Mouse (Mus musculus) neutrophil, adult 59 days (primary cell): Measurements from ENCODE around the gene Ccdc130. TPM values are rescaled to one million over a fixed set of nuclear protein-coding genes. Genes with fewer than 3 reads are reported as not detected.

ENCODE experiments used
- total RNA-seq, 2 experiments: library from RNA; stranded (reverse); gene quantifications; 1 replicate in 1 of 2; 2 replicates in 1 of 2; pipeline ENCODE4 v1.2.4; 2023

Gene Ccdc130
- 10 to 100 TPM; 16.9 to 26.6 TPM for total RNA-seq

DNA sequence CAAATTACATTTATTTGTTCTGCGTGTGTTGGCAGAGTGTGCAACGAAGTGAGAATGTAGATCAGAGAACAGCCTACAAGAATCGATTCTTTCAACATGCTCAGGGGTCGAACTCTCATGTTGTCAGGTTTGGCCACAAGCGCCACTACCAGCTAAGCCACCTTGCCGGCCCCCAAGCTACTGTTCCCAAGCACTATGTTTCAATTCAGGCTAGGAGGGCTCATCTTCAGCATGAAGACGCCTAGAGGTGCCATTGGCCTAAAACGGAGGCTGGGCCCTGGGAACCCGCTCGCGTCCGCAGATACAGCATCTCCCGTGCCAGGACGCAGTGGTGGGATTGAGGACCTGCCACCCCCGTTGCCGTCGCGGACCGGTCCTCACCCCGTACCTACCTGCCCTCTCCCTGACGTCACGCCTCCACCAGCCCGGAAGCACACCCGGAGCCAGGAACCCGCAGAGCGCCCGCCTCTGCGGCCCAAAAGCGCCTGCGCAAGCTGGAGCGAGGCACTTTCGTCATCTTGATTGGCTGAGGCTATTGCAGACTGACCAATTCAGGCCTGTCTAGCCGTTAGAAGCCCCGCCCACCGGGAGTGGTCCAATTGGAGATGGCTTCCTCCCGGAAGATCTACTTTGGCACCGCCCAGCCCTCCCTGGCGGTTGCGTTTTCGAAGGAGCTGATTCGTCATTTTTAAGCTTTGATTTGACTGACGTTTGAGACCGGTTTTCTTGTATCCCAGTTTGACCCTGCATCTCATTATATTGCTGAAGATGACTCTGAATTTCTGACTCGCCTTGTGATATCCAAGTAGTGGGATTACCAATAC, at the start of gene Ccdc130:
Gene Ccdc130, minus strand, starts transcription at position 431 of the 824 bp plus-strand sequence.

GRCm38 (mm10) chr8:84256822-84257610, 13.2 kb downstream of the Ccdc130 start, which contains the start of gene Mri1:
TSS of gene Mri1 (minus strand) at chr8:84257326.

DNA sequence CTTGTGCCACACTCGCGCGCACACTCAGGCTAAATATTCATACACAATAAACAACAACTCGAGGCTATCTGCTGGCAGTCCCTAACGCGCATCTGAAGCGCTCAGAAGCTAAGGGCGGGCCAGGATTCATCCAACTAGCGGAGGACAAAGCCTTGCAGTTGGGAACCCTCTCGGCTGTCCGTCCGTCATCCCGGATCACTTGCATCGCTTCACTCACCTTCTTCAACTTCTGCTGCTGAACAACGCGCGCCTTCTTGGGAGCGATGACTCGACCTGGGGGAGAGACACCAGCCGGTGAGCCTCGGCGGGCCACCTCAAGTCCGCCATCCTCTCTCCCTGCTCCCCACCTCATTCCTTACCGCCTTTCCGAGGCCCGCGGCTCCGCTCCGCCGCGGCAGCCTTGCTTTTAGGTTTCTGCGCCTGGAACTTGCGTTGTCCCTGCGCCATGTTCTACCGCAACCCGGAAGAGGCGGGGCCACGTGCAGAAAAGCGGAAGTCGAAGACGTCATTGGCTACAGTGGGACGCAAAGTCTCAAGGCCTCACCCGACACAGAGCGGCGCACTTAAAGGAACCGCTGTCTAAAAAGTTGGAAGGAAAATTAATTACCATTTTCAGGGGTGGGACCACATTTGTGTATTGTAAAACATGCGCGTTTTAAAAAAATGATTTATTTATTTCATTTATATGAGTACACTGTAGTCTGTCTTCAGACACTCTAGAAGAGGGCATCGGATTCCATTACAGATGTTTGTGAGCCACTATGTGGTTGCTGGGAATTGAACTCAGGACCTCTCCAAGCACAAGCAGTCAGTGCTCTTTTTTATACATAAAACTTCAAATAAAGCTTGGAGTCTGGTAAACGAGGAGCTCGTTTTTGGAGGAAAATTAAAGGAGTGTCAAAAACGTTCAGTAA, 20.7 kb downstream of the Ccdc130 start, which contains the start of gene D8Ertd738e:
Gene D8Ertd738e, minus strand, starts transcription at position 463 of the 914 bp plus-strand sequence.

DNA sequence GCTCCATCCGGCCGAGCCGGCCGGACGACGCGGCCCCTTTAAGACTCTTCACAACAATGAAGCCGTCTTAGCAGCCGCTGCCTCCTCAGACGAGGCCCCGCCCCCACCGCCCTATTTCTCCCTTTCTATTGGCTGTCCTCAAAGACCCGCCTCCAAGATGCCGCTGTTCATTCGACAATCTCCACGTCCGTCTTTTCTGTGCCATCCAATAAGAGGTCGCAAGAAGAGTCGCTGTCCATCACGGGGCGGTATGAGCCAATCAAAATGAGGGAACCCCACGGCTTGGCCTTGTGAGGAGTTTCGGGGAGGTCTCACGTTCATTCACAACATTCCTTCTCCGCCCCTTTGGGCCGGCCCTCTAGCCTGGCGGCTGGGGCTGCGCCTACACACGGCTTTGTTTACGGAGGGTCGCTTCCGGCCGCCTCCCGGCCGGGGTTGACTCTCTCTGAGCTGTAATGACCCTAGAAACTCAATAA, 33.1 kb downstream of the Ccdc130 start, which contains the start of gene Zswim4:
Gene Zswim4, minus strand, starts transcription at position 58 of the 476 bp plus-strand sequence.

Other genes with a start within 250 kb of the Ccdc130 start
- gene Palm3, start 248.9 kb downstream of the Ccdc130 start, total RNA-seq: not detected
- gene Il27ra, start 227.8 kb downstream of the Ccdc130 start, total RNA-seq: 1 to 10 TPM in 1 of 2 experiments, under 1 TPM in 1; 0.89 to 2.0 TPM
- gene Rln3, start 225.4 kb downstream of the Ccdc130 start, total RNA-seq: not detected
- 1 to 10 TPM; 1.5 to 1.9 TPM for gene Gm10643, start 205.2 kb downstream of the Ccdc130 start, total RNA-seq
- 10 to 100 TPM; 35.4 to 36.8 TPM for gene Rfx1, start 203.5 kb downstream of the Ccdc130 start, total RNA-seq
- gene Dcaf15, start 165.6 kb downstream of the Ccdc130 start, total RNA-seq: 10 to 100 TPM; 23.7 to 28.3 TPM
- under 1 TPM in 1 of 2 experiments, not detected in 1; 0.31 TPM for gene Podnl1, start 144.4 kb downstream of the Ccdc130 start, total RNA-seq
- 10 to 100 TPM; 15.7 to 19.0 TPM for gene Cc2d1a, start 122.4 kb downstream of the Ccdc130 start, total RNA-seq
- under 1 TPM; 0.16 to 0.35 TPM for gene 4930432K21Rik, start 122.4 kb downstream of the Ccdc130 start, total RNA-seq
- not detected for gene Nanos3, start 85.2 kb downstream of the Ccdc130 start, total RNA-seq
- gene Zswim4, start 33.3 kb downstream of the Ccdc130 start, total RNA-seq: 10 to 100 TPM; 43.5 to 44.8 TPM
- gene D8Ertd738e, start 20.7 kb downstream of the Ccdc130 start, total RNA-seq: 100 to 1,000 TPM; 181 to 189 TPM
- gene Mri1, start 13.1 kb downstream of the Ccdc130 start, total RNA-seq: 10 to 100 TPM; 12.6 to 13.3 TPM
- gene Cacna1a, start 118.1 kb upstream of the Ccdc130 start, total RNA-seq: 1 to 10 TPM in 1 of 2 experiments, under 1 TPM in 1; 0.42 to 2.5 TPM